Mouse (Mus musculus) adrenal gland, postnatal 25 days (tissue): ENCODE measurements at regions not wholly inside any gene's neighbourhood (a gene's known extent, or its start where the extent isn't known, plus 50 kb on each side); places are given as distances from the start of the nearest gene placed in this dataset.
A peak's percentile ranks its signal among the peaks of the same experiment; 100 is the strongest.

Source experiments
- DNase-seq: peaks from one replicate; pipeline ENCODE4 v3.0.0; 2021; ENCODE audit warnings: mixed read lengths

GRCm38 (mm10) chr9:98690839-98691516 lies 89.5 kb upstream of the Mrps22 start:
- DNase-seq, result peak; percentile 63

DNA sequence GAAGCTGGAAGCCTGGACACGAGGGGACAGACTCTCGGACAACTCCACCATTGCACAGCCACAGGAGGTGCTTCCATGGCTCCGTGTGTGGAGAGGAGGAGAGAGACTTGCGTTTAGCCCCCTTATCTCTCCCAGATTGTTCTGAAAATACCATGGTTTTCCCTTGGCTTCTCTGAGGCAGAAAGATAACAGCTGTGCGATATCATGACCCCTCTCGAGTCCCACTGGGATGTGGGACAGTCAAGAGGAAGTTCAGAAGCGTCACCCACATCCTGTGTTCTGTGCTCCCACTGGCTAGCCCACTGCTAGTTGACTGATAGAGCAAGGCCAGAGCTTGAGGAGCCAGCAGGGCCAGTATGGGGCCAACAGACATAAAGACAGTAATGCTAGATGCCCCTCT lies 84.1 kb upstream of the Mrps22 start:
- DNase-seq, result no peak

DNA sequence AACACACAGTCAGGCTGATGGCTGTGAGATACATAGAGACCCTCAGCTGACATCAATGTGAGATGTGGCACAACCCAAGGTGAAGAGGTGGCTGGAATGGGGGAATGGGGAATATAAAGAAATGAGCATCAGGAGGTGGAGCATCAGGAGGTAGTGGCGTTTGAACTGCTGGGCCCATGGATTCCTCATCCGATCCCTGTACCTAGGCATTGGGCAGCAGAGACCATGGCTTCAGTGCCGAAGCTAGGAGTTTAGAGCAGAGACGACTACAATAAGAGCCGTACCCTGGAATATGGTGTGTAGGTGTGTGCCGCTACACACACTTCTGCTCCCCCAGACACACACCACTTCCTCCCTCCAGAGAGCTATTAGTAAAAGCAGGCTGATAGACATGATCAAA lies 82.9 kb upstream of the Mrps22 start:
- no peak for DNase-seq

DNA sequence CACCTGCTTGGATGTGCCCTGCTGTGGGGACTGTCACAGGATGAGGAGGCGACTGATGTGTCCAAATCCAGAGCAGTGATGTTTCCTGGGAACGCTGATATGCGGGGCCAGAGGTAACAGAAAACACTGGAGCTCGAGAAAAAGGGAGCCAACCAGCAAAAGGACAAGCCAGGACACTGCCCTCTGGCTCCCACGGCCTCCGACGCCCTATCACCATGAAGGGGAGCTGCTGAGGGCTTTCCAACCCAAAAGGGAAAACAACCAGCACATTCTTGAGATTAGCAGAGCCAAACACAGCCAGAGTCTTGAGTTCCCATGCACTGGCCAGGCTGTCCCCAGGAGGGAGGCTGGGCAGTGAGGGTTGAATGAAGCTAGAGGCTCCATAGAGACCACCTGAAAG lies 74.2 kb upstream of the Mrps22 start:
- DNase-seq, result no peak

GRCm38 (mm10) chr9:98673461-98674114 lies 72.1 kb upstream of the Mrps22 start:
- DNase-seq, result no peak

- DNase-seq, result no peak
Observed at GRCm38 (mm10) chr9:98672361-98672760, 70.9 kb upstream of the Mrps22 start.

GRCm38 (mm10) chr9:98668423-98669330 lies 67.2 kb upstream of the Mrps22 start:
- DNase-seq, result no peak

GRCm38 (mm10) chr9:98667072-98667471 lies 65.6 kb upstream of the Mrps22 start:
- DNase-seq, result no peak

DNA sequence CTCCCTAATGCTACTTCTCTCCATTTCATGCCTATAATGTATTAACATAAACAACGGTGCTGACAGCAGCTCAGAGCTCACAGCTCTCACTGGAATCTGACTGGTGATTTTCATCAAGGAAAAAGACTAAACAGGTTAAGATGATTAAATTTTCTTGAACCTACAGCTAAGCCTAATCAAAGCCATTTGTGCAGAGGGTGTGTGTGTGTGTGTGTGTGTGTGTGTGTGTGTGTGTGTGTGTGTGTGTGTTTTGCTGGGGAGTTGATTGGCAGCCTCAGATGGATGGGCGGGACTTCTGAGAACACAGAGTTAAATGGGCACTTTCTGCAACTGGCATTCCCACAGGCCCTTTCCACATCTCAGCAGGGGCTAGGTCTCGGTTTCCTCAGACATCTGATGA lies 61.6 kb upstream of the Mrps22 start:
- no peak for DNase-seq

- peak; percentile 33 for DNase-seq
Observed at GRCm38 (mm10) chr9:98651681-98652080, 50.2 kb upstream of the Mrps22 start.
